Mouse (Mus musculus) thymus, adult 2 months (tissue): ENCODE data around the gene Tctn3. TPM values are rescaled to one million over a fixed set of nuclear protein-coding genes. Genes with fewer than 3 reads are reported as not detected.

Experiments used
- DNase-seq: peaks from one replicate; pipeline ENCODE4 v3.0.0; 2021
- H3K27ac ChIP-seq: fragments of 200-500 bp; 2 replicates; pipeline ENCODE4 v1.5.1; 2012; ENCODE audit warnings: low read length, control low read depth; ENCODE audit not compliant: control insufficient read depth, insufficient read depth
- H3K27me3 ChIP-seq: fragments of 200-500 bp; 2 replicates; pipeline ENCODE4 v1.6.1; 2012; ENCODE audit warnings: mild to moderate bottlenecking, low read length, moderate library complexity, mixed read lengths; ENCODE audit not compliant: control insufficient read depth, insufficient read depth
- H3K36me3 ChIP-seq: fragments of 200-500 bp; 2 replicates; pipeline ENCODE4 v1.6.1; 2012; ENCODE audit warnings: mild to moderate bottlenecking, low read length, moderate library complexity; ENCODE audit not compliant: control insufficient read depth, insufficient read depth
- H3K4me1 ChIP-seq: fragments of 200-500 bp; replicated peaks from 2 replicates; pipeline ENCODE4 v1.6.1; 2012; ENCODE audit warnings: low read length; ENCODE audit not compliant: control insufficient read depth, insufficient read depth
- H3K4me3 ChIP-seq: fragments of 200-500 bp; 2 replicates; pipeline ENCODE4 v1.5.1; 2012; ENCODE audit warnings: mild to moderate bottlenecking, low read length, control low read depth, moderate library complexity; ENCODE audit not compliant: control insufficient read depth, insufficient read depth
- CTCF ChIP-seq: fragments of 200-500 bp; IDR thresholded peaks from 2 replicates; pipeline ENCODE4 v1.5.1; 2012; ENCODE audit warnings: mild to moderate bottlenecking, control low read depth, low read length, moderate library complexity, borderline replicate concordance; ENCODE audit not compliant: control insufficient read depth, poor library complexity, insufficient read depth; ENCODE audit errors: extremely low read depth
- POLR2A ChIP-seq: fragments of 200-500 bp; IDR thresholded peaks from 2 replicates; pipeline ENCODE4 v1.6.1; 2012; ENCODE audit warnings: mild to moderate bottlenecking, low read length, control low read depth, moderate library complexity; ENCODE audit not compliant: control insufficient read depth, poor library complexity, insufficient read depth; ENCODE audit errors: extremely low read depth
- WGBS: fragments of 180-500 bp; shearing (Covaris S2); methylation state at CpG from one replicate; pipeline ENCODE4 v1.1.7; 2018; 5-methylcytosine and 5-hydroxymethylcytosine counted together
- polyA plus RNA-seq: library from polyadenylated mRNA; depleted of rRNA; stranded (reverse); fragments of >200 nt; gene quantifications from 2 replicates; pipeline ENCODE4 v1.2.3, GENCODE M21; 2012; rRNA removed

Gene Tctn3
- polyA plus RNA-seq = 10.7 and 13.8 TPM in 2 replicates

DNA sequence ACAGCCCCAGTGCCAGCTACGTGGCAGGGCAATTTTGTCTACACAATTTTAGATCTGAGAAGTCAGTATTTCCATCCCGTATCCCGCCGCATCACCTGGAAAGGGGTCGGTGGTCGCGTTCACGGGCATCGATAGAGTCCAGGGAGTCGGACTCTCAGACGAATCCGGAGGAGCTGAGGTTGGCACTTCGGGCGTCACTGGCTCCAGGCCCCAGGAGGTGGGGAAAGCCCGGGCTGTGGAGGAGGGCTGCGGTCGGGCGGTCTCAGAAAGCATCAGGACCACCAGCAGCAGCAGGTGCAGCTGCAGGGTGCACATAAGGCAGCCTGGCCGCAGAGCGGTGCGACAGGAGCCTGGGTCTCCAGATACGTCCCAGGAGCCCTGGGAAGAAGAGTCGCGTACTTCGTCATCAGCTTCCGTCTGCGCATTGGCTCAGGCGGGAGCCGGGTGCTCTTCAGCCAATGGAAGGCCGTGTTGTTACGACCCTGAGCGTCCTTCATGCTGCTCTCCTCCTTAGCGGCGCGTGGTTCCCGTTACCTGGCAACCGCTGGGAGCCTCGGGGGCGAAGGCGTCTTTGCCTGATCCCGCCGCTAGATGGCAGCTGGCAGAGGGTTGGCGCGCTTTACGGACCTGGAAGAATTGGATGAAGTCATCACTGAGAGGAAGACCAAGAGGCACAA lies at the start of gene Tctn3, which contains the start of gene Entpd1:
Gene Tctn3 (minus strand): TSS at position 404 of the 677 bp plus-strand sequence.
Gene Entpd1 (plus strand): TSS at position 537 of the 677 bp plus-strand sequence.
- WGBS = under 1% methylated on average over 45 of the region's 45 CpGs
- no peak for TF ChIP-seq POLR2A
- peak; percentile 90 for TF ChIP-seq CTCF
- Histone ChIP-seq H3K27ac (no peak within 1 kb of the TSS), H3K4me3 (peak within 1 kb of the TSS; percentile 74), H3K4me1 (peaks cover 7% of the 10 kb centered on the region), H3K36me3 (no peaks in the 10 kb centered on the region), H3K27me3 (no peaks in the 10 kb centered on the region)
- DNase-seq = peak; percentile 93

DNA sequence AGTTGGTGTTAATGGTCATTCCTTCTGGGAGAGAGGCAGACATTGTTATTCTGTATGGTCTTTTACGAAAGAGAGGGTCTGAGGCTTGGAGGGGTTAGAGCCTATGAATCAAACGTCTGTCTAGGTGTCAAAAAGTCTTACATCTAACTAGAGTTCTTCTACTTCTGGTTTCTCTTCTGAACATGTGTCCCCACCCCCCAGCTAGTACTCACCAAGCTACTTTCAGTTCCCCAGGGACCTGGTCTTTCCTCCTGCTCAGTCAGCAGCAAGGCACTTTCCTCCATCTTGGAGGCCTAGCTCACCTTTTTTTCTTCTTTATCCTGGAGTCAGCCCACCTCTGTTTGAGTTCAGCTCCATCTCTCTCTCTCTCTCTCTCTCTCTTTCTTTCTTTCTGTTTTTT lies 49.1 kb upstream of the Tctn3 start:
- WGBS = 45% methylated on average over 2 of the region's 2 CpGs
- H3K36me3 ChIP-seq = no peaks in the 10 kb centered on the region
- peaks cover 18% of the 10 kb centered on the region for H3K4me1 ChIP-seq
- no peak overlapping the region for H3K4me3 ChIP-seq
- TF ChIP-seq CTCF (no peak), POLR2A (no peak)
- no peaks in the 10 kb centered on the region for H3K27me3 ChIP-seq
- H3K27ac ChIP-seq = no peak overlapping the region
- no peak for DNase-seq

DNA sequence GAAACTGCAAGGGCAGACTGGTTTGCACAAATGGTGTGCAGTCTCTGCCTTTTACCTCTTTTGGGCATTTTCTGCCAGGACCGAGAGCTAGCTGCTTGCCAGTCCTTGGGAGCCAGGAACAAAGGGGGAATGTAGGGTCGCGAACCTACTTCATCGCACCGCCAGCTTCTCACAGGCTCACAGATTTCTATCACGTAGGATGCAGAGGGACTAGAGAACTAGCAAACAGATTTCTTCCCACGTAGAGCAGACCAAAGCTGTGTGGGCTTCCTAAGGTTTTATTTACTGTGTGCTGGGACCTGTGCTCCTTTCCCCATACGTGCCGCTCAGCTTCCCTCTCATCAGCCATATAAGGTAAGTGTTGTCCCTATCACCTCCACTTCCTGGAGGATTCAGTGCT lies 48.5 kb upstream of the Tctn3 start:
- Histone ChIP-seq H3K36me3 (no peaks in the 10 kb centered on the region), H3K4me1 (peaks cover 18% of the 10 kb centered on the region), H3K27me3 (no peaks in the 10 kb centered on the region), H3K27ac (peak overlapping the region; percentile 21; the same call in 1 of the 2 replicates), H3K4me3 (peak overlapping the region; percentile 35)
- no peak for DNase-seq
- WGBS = 5% methylated on average over 9 of the region's 9 CpGs
- TF ChIP-seq POLR2A (no peak), CTCF (no peak)

DNA sequence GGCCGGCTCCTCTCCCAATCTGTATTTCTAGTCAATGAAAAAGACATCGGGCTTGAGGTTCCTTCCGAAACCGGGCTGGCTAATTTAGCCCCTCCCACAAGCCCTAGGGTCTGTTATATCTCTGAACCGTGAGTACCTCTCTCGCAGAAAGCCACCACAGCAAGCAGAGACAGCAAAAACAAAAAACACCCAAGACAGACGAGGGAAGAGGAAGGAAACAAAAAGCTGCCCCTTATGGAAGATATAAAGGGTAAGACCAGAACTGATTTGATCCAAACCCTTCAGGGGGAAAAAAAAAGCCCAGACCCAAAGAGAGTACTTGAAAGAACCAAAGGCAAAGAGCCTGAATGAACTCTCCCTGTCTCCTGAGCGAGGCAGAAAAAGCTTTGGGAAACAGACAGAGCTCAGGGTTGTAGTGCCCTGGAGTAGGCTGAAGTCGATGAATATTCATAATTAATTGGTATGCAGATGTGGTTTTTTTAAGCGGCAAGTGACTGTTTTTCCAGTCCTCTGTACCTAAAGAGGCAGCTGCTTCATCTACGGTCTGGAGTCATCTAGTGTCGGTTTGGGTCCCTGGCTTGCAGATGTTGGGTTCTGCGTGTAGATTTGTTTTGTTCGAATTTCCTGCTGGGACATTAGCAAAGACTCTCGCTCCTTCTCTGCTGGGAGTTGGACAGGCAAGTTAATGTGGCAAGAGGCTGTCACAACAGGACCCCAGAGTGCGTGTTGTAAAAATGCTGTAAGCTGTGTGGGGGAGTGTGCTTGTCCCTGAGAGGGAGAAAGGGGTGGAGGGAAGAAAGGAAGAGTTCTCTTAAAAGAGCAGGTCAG lies 47.8 kb upstream of the Tctn3 start:
- H3K36me3 ChIP-seq = no peaks in the 10 kb centered on the region
- H3K4me1 ChIP-seq = peaks cover 18% of the 10 kb centered on the region
- no peak for TF ChIP-seq POLR2A
- TF ChIP-seq CTCF = no peak
- peak overlapping the region; percentile 35 for H3K4me3 ChIP-seq
- DNase-seq = no peak
- H3K27me3 ChIP-seq = no peaks in the 10 kb centered on the region
- no peak overlapping the region; the same call in 1 of the 2 replicates for H3K27ac ChIP-seq
- WGBS = 2% methylated on average over 16 of the region's 16 CpGs

DNA sequence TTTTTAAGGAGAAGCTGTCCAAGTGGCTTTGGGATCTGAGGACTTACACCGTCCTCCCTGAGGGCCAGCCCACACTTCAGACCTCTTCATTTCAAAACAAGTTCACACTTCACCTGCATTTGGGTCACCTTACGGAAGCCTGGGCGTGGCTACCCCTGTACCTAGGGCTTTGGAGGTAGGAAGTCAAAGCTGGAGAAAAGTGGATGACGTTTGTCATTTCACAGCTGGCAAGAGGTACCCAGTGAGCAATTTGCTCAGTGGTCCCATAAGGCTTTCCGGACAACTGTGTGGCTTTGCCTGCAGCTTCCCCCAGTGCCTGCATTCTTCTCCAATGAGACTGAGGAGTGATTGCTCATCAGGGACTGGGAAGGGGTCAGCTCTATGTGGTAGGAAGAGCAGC lies 46.9 kb upstream of the Tctn3 start:
- peaks cover 18% of the 10 kb centered on the region for H3K4me1 ChIP-seq
- no peak for TF ChIP-seq CTCF
- no peak for TF ChIP-seq POLR2A
- H3K27me3 ChIP-seq = no peaks in the 10 kb centered on the region
- 75% methylated on average over 5 of the region's 5 CpGs for WGBS
- no peak for DNase-seq
- no peaks in the 10 kb centered on the region for H3K36me3 ChIP-seq
- no peak overlapping the region for H3K4me3 ChIP-seq
- H3K27ac ChIP-seq = no peak overlapping the region

DNA sequence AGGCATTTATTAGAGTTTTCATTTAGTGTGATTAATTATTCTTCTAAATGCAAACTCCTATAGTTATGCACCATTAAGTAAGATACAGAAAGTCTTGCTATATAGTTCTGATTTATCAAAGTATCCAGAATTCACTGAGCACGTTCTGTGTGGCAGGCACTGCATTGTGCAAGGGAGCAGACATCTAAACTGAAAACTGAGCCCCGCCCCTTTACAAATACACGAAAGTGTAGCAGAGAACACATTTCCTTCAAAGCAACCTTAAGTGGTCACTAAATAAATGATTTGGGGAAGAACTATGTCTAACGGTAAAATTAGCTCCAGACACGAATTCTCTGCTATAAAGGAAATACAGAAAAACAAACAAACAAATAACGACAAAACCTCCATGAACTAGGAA lies 46.2 kb upstream of the Tctn3 start:
- Histone ChIP-seq H3K4me3 (no peak overlapping the region), H3K36me3 (no peaks in the 10 kb centered on the region), H3K27ac (no peak overlapping the region), H3K27me3 (no peaks in the 10 kb centered on the region), H3K4me1 (peaks cover 18% of the 10 kb centered on the region)
- no peak for DNase-seq
- TF ChIP-seq POLR2A (no peak), CTCF (no peak)
- WGBS = 70% methylated on average over 6 of the region's 6 CpGs

DNA sequence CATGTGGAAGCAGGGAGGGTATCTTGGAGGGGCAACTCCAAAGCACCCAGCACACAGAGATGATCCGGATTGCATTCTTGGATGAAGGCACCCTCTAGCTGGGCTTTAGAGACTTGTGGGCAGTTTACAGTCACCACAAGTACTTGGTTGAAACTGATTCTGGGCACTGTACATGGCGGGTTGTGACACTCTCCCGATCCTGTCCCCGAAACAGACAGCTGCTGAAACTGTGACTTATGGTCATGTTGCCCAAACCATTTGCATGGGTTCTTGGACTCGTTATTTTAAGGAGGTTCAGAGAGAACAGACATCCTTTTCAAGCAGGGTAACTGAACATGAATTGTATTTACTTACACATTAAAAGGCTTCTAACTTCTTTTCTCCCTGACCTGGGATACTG lies 44.2 kb upstream of the Tctn3 start:
- WGBS = 95% methylated on average over 5 of the region's 5 CpGs
- no peak for DNase-seq
- H3K36me3 ChIP-seq = no peaks in the 10 kb centered on the region
- no peak overlapping the region for H3K27ac ChIP-seq
- H3K4me3 ChIP-seq = no peak overlapping the region
- TF ChIP-seq CTCF (no peak), POLR2A (no peak)
- no peaks in the 10 kb centered on the region for H3K27me3 ChIP-seq
- H3K4me1 ChIP-seq = peaks cover 18% of the 10 kb centered on the region
